Mouse (Mus musculus) layer of hippocampus, adult 11-12 months (tissue): Measurements from ENCODE around the gene Wdr89.
"Not testable (repeated sequence)": the region's sequence is repeated elsewhere in the genome, so short reads cannot be mapped to it uniquely, and the experiment has no call there.

Experiments
- DNase-seq: peaks from one replicate; pipeline ENCODE4 v3.0.0; 2022; ENCODE audit warnings: low spot score

Wdr89 gene

GRCm38 (mm10) chr12:75669258-75670106 lies at the start of gene Wdr89:
Gene Wdr89 (minus strand): TSS chr12:75669537.
- peak; percentile 100 for DNase-seq

DNA sequence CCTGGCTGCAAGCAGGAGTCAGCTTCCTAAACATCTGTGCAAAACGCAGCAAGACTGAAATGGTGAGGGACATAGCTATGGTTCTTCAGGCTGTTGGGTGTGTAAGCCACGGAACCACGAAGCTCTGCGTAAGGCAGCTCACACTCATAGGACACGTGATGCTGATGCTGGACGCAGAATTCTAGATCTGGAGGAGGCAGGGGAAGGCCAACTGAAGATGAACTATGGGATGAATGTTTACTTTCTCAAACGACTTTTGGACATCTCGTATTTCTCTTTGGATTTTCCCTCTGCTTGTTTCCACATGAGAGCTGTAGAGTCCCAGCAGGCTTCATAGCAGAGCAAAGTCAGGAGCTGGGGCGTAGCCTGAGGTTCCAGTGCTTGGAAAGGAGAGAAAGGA lies 44.3 kb upstream of the Wdr89 start:
- DNase-seq: no peak

GRCm38 (mm10) chr12:75712905-75713304 lies 43.6 kb upstream of the Wdr89 start:
- not testable (repeated sequence) for DNase-seq

DNA sequence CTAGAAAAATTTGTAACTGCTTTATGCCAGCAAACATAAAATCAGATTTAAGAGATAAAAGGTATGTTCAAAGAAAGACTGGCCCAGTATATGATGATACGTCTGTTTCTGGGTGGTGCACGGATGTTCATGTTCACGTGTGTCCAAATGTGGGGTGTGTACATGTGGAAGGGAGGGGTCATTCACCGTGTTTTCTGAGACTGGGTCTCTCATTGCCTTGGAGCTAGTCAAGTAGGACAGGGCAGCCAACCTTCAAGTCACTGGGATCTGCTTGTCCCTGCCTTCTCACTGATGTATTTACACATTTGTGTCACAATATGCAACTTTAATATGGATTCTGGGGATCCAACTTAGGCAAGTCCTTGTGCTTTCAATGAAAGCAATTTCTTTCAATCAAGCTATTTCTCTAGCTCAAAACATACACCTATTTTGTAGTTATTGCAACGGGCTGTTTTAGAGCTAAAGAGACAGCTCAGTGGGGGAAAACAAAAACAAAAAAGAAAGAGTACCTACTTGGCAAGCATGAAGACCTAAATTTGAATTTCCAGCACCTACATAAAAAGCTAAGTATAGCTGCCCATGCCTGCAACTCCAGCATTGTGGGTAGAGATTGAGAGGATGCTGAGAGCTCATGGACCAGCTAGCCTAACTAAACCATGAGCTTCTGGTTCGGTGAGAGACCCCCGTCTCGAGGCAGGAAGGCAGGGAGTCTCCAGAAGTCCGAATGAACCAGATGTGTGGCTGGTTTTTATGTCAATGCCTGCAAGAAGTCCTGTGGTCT lies 41.4 kb upstream of the Wdr89 start:
- no peak for DNase-seq

DNA sequence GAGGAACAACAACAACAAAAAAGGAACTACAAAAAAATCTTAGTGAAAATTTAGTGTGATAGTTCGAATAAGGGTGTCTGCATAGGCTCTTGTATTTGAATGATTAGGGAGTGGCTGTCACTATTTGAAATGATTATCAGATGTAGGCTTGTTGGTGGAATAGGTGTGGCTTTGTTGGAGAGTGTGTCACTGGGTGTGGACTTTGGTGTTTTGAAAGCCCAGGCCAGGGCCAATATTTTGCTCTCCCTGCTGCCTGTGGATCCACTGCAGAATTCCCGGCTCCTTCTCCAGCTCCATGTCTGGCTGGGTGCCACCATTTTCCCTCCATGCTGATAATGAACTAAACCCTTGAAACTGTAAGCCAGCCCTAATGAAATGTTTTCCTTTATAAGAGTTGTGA lies 40.2 kb upstream of the Wdr89 start:
- DNase-seq: no peak

DNA sequence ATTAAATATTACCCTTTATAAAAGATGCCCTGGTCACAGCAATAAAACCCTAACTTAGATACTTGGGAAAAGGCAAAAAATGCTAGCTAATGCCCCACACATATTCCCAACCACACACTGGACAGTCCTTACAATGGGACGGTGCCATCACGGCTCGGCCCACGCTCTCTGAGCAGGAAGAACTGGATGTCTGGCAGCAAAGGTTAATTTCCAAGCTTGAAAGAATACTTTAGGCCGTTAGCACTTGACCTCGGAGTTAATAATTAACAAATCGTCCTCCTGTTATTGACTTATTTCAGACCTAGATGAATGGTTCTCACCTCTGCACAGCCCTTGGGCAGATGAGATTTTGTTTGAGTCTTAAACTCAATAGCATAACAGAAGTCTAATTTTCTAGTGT lies 37.3 kb upstream of the Wdr89 start:
- DNase-seq: no peak

DNA sequence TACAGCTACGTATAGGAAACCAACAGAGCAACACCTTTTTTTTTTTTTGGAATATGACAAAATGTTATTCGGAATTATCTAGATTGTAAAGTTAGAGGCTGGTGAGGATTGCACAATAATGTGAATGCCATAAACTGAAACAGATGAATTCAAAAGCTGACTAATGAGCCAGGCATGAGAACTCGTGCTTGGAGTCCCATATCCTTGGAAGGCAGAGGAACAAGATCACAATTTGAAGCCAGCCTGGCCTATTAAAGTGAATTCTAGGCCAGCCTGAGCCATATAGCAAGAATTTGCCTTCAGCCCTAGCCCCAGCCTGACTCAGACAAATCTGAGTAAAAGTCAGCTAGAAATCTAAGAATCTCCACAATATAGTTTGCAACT lies 33.4 kb upstream of the Wdr89 start:
- no peak for DNase-seq

DNA sequence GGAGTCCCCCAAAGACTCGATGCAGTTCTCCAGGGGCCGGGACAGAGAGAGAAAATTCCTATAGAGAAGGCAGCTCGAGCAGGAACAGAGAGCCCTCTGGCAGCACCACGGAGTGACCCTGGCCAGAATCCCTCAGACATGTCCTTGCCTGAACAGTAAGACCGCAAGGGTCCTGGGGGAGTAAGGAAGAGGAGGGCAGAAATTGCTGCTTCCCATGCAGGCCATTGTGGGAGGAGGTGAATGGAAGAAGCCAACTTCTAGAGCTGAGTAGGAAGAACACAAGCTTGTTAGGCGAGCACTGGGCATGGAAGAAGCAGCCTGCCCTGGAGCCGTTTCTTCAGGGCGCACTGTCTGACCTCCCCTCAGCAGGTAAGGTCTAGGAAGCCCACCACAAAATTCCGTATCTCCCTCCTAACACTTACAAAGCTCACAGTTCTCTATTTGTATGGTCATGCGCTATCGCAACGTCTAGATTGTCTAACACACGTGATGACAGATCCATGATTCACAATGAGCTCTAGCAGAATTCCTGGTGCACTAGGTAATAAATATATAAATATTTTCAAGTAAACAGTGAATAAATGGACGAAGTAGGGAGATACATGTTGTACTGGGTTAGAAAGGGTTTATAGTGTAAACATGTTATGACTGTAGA lies 32.9 kb upstream of the Wdr89 start:
- no peak for DNase-seq

DNA sequence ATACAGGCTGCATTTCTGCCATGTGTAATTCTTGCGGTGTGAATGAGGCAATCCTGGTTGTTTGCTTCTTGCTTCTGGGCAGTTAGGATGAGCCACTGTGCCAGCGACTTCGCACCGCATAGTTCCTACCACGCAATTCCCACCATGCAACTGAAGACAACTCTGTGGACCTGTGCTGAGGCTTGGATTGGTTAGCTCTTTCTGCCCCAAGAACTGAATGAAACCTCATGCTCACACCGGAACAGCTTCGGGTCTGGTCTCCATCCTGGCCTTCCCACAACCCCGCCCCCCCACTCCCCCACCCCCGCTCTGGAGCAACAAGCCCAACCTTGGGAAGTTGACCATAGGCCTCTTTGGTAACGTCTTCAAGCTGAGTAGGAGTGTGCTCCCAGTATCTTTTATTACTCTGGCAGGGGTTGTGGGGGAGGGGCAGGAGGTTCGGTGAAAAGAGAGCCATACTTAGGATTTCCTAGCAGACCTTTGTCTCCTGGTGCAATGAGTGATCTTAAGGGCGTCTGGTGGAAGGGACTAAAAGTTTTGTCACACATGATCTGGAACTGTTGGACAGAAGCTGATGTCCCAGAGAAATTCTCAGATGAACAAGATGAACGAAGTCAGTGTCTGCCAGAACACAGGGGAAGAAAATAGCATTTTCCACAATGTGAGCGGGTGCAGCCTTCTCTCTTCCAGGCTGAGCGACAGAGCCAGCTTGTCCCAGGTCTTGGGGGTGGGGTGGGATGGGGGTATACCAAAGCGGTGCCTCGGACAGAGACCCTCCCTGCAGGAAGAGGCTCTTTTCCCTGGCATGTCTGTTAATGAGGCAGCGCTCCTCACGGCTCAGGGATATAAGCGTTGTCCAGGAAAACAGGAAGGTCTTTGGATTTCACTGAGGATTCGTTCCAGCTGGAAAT lies 32.1 kb upstream of the Wdr89 start:
- DNase-seq: no peak

- no peak for DNase-seq
Measured at GRCm38 (mm10) chr12:75698692-75699091, 29.4 kb upstream of the Wdr89 start.

- DNase-seq: not testable (repeated sequence)
Measured at GRCm38 (mm10) chr12:75695845-75696244, 26.5 kb upstream of the Wdr89 start.

- DNase-seq: no peak
Measured at GRCm38 (mm10) chr12:75689003-75689402, 19.7 kb upstream of the Wdr89 start.

DNA sequence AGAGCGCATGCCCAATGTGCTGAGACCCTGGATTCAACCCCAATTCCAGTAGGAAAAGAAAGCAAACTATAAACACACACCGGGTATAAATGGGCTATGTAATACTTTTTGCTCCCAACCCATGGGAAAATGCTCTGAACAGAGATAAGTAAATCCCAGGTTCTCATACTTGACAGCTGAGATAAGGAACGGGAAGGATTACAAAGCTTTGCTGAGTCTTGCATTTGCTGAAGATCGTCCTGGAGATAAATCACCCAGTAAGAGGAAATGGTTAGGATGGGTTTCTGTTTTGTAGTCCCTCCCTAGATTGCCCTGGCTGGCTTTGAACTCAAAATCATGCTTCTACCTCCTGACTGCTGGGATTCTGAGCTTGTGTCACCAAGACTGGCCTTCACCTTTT lies 18.0 kb upstream of the Wdr89 start:
- no peak for DNase-seq

- DNase-seq: not testable (repeated sequence)
Measured at GRCm38 (mm10) chr12:75684026-75684425, 14.7 kb upstream of the Wdr89 start.

GRCm38 (mm10) chr12:75683598-75683997 lies 14.3 kb upstream of the Wdr89 start:
- DNase-seq: no peak

- DNase-seq: no peak
Measured at GRCm38 (mm10) chr12:75682842-75683241, 13.5 kb upstream of the Wdr89 start.

- no peak for DNase-seq
Measured at GRCm38 (mm10) chr12:75681101-75681500, 11.8 kb upstream of the Wdr89 start.

DNA sequence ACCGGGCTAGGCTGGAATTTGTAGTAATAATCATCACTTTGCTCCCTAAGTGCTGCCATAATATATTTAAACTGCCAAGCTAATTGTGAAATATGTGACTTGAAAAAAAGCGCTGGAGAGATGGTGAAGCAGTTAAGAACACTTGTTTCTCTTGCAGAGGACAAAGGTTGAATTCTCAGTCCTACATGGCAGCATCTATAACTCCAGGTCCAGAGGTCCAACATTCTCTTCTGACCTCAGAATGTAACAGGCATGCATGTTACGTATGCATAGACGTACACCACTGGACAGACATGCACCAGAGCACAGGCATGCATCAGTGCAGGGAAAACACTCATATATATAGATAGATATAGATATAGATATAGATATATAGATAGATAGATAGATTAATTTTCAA lies 9.1 kb upstream of the Wdr89 start:
- no peak for DNase-seq

GRCm38 (mm10) chr12:75672630-75673029 lies 3.3 kb upstream of the Wdr89 start:
- DNase-seq: no peak

GRCm38 (mm10) chr12:75671759-75672315 lies 2.5 kb upstream of the Wdr89 start:
- no peak for DNase-seq

- DNase-seq: no peak
Measured at GRCm38 (mm10) chr12:75670611-75671010, 1.3 kb upstream of the Wdr89 start.

- no peak for DNase-seq
Measured at GRCm38 (mm10) chr12:75668916-75669257, 450 bp downstream of the Wdr89 start.
